Mouse (Mus musculus) hindbrain, embryonic 12.5 days (tissue): Measurements from ENCODE around the gene Slc25a33. TPM values are rescaled to one million over a fixed set of nuclear protein-coding genes. Genes with fewer than 3 reads are reported as not detected.

Source experiments
- ATAC-seq: fragments of 200-750 bp; cut with Nextera tagmentation; 2 replicates; pipeline ENCODE4 v1.8.0; 2017; ENCODE audit warnings: moderate TSS enrichment; ENCODE audit not compliant: low FRiP score
- H3K27ac ChIP-seq: fragments of 300-500 bp; sonication (generic); 2 replicates; pipeline ENCODE4 v1.5.1; 2016; ENCODE audit warnings: mild to moderate bottlenecking
- H3K27me3 ChIP-seq: fragments of 300-500 bp; sonication (generic); 2 replicates; pipeline ENCODE4 v1.6.1; 2016; ENCODE audit warnings: mild to moderate bottlenecking
- H3K36me3 ChIP-seq: fragments of 300-500 bp; sonication (generic); 2 replicates; pipeline ENCODE4 v1.6.1; 2016; ENCODE audit warnings: mild to moderate bottlenecking
- H3K4me1 ChIP-seq: fragments of 300-500 bp; sonication (generic); 2 replicates; pipeline ENCODE4 v1.6.1; 2016
- H3K4me2 ChIP-seq: fragments of 300-500 bp; sonication (generic); replicated peaks from 2 replicates; pipeline ENCODE4 v1.6.1; 2016; ENCODE audit warnings: mild to moderate bottlenecking
- H3K4me3 ChIP-seq: fragments of 300-500 bp; sonication (generic); 2 replicates; pipeline ENCODE4 v1.5.1; 2016; ENCODE audit warnings: mild to moderate bottlenecking
- H3K9ac ChIP-seq: fragments of 300-500 bp; sonication (generic); 2 replicates; pipeline ENCODE4 v1.6.1; 2016; ENCODE audit warnings: mild to moderate bottlenecking, moderate library complexity
- H3K9me3 ChIP-seq: fragments of 300-500 bp; sonication (generic); replicated peaks from 2 replicates; pipeline ENCODE4 v1.6.1; 2016; ENCODE audit warnings: mild to moderate bottlenecking
- WGBS: fragments of 180-500 bp; shearing (Covaris S2); methylation state at CpG from one replicate; pipeline ENCODE4 v1.1.7; 2016; 5-methylcytosine and 5-hydroxymethylcytosine counted together
- polyA plus RNA-seq: library from polyadenylated mRNA; unstranded; fragments of >200 nt; fragmentation: Nextera tagmentation; extraction: Ambion mirVana; gene quantifications from 2 replicates; pipeline ENCODE4 v1.2.1, GENCODE M21; 2016

Gene Slc25a33
- polyA plus RNA-seq, 1 experiment from 2014 or later: 18.8 TPM

DNA sequence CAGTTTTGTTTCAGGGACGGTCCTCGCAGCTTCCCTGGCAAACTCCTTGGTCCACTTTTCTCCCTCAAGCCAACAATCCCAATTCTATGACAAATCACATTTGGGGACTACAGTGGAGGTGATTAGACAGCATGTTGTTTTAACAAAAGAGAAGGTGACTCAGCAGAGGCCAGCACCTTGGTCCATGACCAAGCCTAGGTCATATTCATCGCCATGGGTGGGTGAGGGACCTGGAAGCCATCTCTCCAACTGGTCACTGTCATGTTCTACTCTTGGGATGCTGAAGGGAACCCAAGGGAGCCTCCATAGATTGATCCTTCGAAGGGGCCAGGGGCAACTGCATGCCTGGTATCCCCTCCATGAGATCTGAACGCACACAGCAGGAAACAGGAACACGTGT lies 39.8 kb downstream of the Slc25a33 start:
- Histone ChIP-seq H3K9ac (peak overlapping the region; percentile 44), H3K4me2 (no peak overlapping the region), H3K4me3 (no peak overlapping the region), H3K27me3 (no peaks in the 10 kb centered on the region), H3K4me1 (peaks cover 61% of the 10 kb centered on the region), H3K27ac (peak overlapping the region; percentile 56), H3K9me3 (no peaks in the 10 kb centered on the region), H3K36me3 (peaks cover 21% of the 10 kb centered on the region)
- 84% methylated on average over 6 of the region's 6 CpGs for WGBS
- ATAC-seq: no peak

GRCm38 (mm10) chr4:149733748-149734147 lies 40.3 kb downstream of the Slc25a33 start:
- Histone ChIP-seq H3K9ac (peak overlapping the region; percentile 44), H3K27me3 (no peaks in the 10 kb centered on the region), H3K9me3 (no peaks in the 10 kb centered on the region), H3K4me1 (peaks cover 61% of the 10 kb centered on the region), H3K4me2 (peak overlapping the region; percentile 26), H3K27ac (peak overlapping the region; percentile 56), H3K4me3 (no peak overlapping the region), H3K36me3 (peaks cover 26% of the 10 kb centered on the region)
- WGBS: 50% methylated on average over 6 of the region's 6 CpGs
- no peak for ATAC-seq

DNA sequence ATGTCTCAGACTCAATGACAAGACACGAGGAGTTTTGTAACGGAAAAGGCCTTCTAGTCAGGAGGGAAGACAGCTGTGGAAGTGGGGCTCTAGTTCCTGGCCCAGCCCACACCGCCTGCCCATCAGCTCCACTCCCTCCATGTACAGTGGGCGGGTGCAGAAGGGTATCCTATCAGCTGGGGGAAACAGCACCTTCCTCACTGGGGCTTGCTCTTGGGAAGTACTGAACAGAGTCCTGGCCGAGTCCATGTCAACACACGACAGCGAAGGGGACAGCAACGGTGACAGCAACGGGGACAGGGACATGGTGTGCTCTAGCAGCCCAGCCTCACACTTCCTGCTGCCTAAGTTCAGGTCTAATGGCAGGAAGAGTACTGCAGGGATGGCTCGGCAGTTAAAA lies 41.3 kb downstream of the Slc25a33 start:
- no peak overlapping the region for H3K4me3 ChIP-seq
- no peak for ATAC-seq
- 76% methylated on average over 10 of the region's 10 CpGs for WGBS
- peak overlapping the region; percentile 10; the same call in 1 of the 2 replicates for H3K9ac ChIP-seq
- H3K36me3 ChIP-seq: peaks cover 32% of the 10 kb centered on the region
- peak overlapping the region; percentile 56; the same call in 1 of the 2 replicates for H3K27ac ChIP-seq
- H3K4me1 ChIP-seq: peaks cover 57% of the 10 kb centered on the region
- H3K9me3 ChIP-seq: no peaks in the 10 kb centered on the region
- 0 out of 2 replicates have a peak overlapping the region, but pooled peaks have one; percentile 26 for H3K4me2 ChIP-seq
- no peaks in the 10 kb centered on the region for H3K27me3 ChIP-seq

DNA sequence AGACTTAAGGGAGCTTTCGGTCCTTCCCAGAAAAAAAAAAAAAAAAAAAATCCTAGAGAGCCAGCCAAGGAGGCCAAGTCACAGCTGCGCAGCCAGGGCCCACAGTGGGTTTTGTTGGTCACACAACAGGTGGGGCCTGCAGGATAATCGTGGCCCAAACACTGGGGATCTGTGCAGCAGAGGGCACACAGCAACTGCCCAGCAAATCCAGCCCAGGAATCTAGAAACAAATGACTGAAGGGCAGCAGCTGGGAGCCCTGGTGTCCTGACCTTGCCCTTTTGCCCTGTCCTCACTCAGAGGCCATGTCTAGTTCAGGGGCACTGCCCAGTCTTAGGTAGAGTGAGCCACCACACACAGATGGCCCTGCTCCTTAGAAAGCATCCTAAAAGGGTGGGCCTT lies 41.8 kb downstream of the Slc25a33 start:
- no peak overlapping the region for H3K4me2 ChIP-seq
- ATAC-seq: no peak
- peak overlapping the region; percentile 56; the same call in 1 of the 2 replicates for H3K27ac ChIP-seq
- peaks cover 55% of the 10 kb centered on the region for H3K4me1 ChIP-seq
- no peak overlapping the region for H3K4me3 ChIP-seq
- H3K36me3 ChIP-seq: peaks cover 36% of the 10 kb centered on the region
- H3K9me3 ChIP-seq: no peaks in the 10 kb centered on the region
- no peaks in the 10 kb centered on the region for H3K27me3 ChIP-seq
- no peak overlapping the region for H3K9ac ChIP-seq
- 84% methylated on average over 3 of the region's 3 CpGs for WGBS

DNA sequence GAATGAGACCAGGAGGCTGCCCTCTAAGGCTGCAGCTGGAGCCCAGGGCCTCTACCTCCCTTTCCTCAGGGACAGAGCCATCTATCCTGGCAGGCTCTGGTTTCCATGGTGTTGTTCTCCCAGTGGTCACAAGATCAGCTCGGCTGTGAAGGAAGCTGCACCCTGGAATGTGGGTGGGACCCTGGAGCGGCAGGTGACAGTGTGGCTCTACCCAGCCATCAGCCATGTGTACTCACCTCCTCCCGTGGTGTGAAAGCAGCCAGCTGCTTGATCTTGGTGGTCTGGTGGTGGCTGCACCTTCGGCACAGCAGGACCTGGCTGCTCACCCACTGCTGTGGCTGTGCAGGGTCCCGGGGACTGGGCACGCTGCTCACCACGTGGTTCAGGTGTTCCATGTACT lies 43.2 kb downstream of the Slc25a33 start:
- ATAC-seq: no peak
- Histone ChIP-seq H3K27ac (no peak overlapping the region), H3K4me1 (peaks cover 41% of the 10 kb centered on the region), H3K9ac (no peak overlapping the region), H3K36me3 (peaks cover 51% of the 10 kb centered on the region), H3K27me3 (no peaks in the 10 kb centered on the region), H3K4me3 (no peak overlapping the region), H3K9me3 (no peaks in the 10 kb centered on the region), H3K4me2 (no peak overlapping the region)
- WGBS: 73% methylated on average over 7 of the region's 7 CpGs

- Histone ChIP-seq H3K9ac (no peak overlapping the region), H3K27me3 (no peaks in the 10 kb centered on the region), H3K4me3 (no peak overlapping the region), H3K9me3 (no peaks in the 10 kb centered on the region), H3K4me2 (no peak overlapping the region), H3K27ac (no peak overlapping the region), H3K36me3 (peaks cover 64% of the 10 kb centered on the region), H3K4me1 (peaks cover 33% of the 10 kb centered on the region)
- ATAC-seq: no peak
- WGBS: 75% methylated on average over 8 of the region's 8 CpGs
Observed at GRCm38 (mm10) chr4:149728810-149729209, 45.3 kb downstream of the Slc25a33 start.

GRCm38 (mm10) chr4:149727636-149728035 lies 46.4 kb downstream of the Slc25a33 start:
- peaks cover 70% of the 10 kb centered on the region for H3K36me3 ChIP-seq
- H3K4me2 ChIP-seq: no peak overlapping the region
- no peak for ATAC-seq
- H3K4me3 ChIP-seq: no peak overlapping the region
- no peaks in the 10 kb centered on the region for H3K27me3 ChIP-seq
- no peak overlapping the region for H3K9ac ChIP-seq
- H3K4me1 ChIP-seq: peaks cover 31% of the 10 kb centered on the region
- 97% methylated on average over 5 of the region's 5 CpGs for WGBS
- H3K27ac ChIP-seq: no peak overlapping the region
- H3K9me3 ChIP-seq: no peaks in the 10 kb centered on the region

- ATAC-seq: no peak
- peaks cover 80% of the 10 kb centered on the region for H3K36me3 ChIP-seq
- no peak overlapping the region for H3K27ac ChIP-seq
- no peaks in the 10 kb centered on the region for H3K27me3 ChIP-seq
- peaks cover 31% of the 10 kb centered on the region for H3K4me1 ChIP-seq
- H3K4me3 ChIP-seq: no peak overlapping the region
- H3K9me3 ChIP-seq: no peaks in the 10 kb centered on the region
- 76% methylated on average over 15 of the region's 15 CpGs for WGBS
- no peak overlapping the region for H3K9ac ChIP-seq
- H3K4me2 ChIP-seq: no peak overlapping the region
Observed at GRCm38 (mm10) chr4:149725661-149726350, 48.3 kb downstream of the Slc25a33 start.

- Histone ChIP-seq H3K4me1 (peaks cover 29% of the 10 kb centered on the region), H3K27ac (peak overlapping the region; percentile 44; the same call in 1 of the 2 replicates), H3K27me3 (no peaks in the 10 kb centered on the region), H3K4me2 (no peak overlapping the region), H3K9ac (no peak overlapping the region), H3K4me3 (no peak overlapping the region), H3K36me3 (peaks cover 83% of the 10 kb centered on the region), H3K9me3 (no peaks in the 10 kb centered on the region)
- WGBS: 92% methylated on average over 17 of the region's 17 CpGs
- ATAC-seq: no peak
Observed at GRCm38 (mm10) chr4:149724916-149725470, 49.1 kb downstream of the Slc25a33 start.

DNA sequence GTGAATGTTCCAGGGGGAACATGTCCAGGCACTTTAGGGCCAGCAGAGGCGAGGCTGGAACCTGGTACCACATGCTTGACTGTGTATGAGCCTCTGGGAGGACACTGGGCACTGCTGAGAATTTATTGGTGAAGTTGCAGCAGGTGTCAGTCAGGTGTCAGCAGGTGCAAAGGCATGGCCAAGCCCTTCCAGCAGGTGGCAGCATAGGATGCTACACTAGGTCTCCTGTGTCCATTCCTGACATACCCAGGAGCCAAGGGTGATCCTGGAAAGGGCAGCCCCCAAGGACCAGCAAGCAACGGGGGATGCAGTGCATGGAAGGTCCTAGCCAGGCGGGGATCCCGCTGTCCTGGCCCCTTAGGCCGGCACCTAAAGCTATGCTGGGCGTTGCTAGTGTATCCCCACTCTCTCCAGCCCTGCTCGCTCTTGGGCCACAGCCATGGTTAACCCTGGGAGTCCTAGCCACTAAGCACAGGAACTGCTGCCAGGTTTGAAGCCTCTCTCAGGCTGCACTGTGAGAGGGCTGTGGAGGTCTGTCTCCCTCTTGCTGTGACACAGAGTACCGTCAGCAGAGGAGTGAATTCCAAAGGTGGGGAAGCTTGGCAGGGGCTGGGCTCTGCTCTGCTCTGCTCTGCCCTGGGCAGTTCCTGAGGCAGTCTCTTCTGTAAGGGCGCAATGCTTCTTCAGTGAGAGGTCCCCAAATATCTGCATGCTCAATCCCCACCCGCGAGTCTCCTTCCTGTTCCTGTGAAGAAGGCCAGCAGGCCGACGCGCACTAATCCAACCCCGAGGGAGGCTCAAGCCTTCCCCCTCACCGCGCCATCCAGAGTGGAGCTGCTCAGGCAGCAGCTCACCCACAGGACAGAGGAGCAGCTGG lies 50.0 kb downstream of the Slc25a33 start:
- Histone ChIP-seq H3K27me3 (no peaks in the 10 kb centered on the region), H3K4me1 (peaks cover 29% of the 10 kb centered on the region), H3K27ac (0 out of 2 replicates have a peak overlapping the region, but pooled peaks have one; percentile 44), H3K4me2 (no peak overlapping the region), H3K9ac (no peak overlapping the region), H3K9me3 (no peaks in the 10 kb centered on the region), H3K36me3 (peaks cover 83% of the 10 kb centered on the region), H3K4me3 (no peak overlapping the region)
- WGBS: 73% methylated on average over 17 of the region's 17 CpGs
- 0 out of 2 replicates have a peak, but pooled peaks have one; percentile 26 for ATAC-seq

- Histone ChIP-seq H3K4me3 (no peak overlapping the region), H3K27me3 (no peaks in the 10 kb centered on the region), H3K27ac (peak overlapping the region; percentile 30), H3K36me3 (peaks cover 87% of the 10 kb centered on the region), H3K4me2 (no peak overlapping the region), H3K9ac (no peak overlapping the region), H3K9me3 (no peaks in the 10 kb centered on the region), H3K4me1 (peaks cover 29% of the 10 kb centered on the region)
- no peak for ATAC-seq
- WGBS: 75% methylated on average over 12 of the region's 12 CpGs
Observed at GRCm38 (mm10) chr4:149723021-149723390, 51.1 kb downstream of the Slc25a33 start.
